Mouse (Mus musculus): ENCODE measurements at regions not wholly inside any gene's neighbourhood (a gene's known extent, or its start where the extent isn't known, plus 50 kb on each side); places are given as distances from the start of the nearest gene placed in this dataset.

DNA sequence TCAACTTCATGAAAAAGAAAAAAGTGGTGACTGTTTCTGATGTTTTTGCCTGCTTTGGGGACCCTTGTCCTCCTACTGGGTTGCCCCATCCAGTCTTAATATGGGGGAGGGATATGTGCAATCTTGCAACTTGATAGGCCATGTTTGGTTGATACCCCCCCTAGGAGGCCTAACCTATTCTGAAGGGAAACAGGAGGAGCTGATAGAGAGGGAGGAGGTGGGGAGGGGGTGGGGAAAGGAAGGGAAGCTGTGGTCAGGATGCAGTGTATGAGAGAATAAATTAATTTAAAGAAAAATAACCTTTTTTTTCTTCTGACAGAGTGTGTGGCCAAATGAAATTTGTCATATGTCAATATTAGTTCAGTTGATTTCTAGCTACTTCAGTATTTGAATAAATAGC, 51.8 kb upstream of the Ppp1r12a start:
- no peak for TF ChIP-seq CTCF (IDR thresholded peaks at IDR 0.05 in 2 of 3, conservative IDR thresholded peaks at IDR 0.05 in 1 of 3; ENCODE audit: control insufficient read depth in 1 of 3, insufficient read depth in 1 of 3, low read depth in 2 of 3, low read length in 3 of 3, poor library complexity in 1 of 3, severe bottlenecking in 1 of 3)
- no peak for TF ChIP-seq GATA1 (IDR thresholded peaks at IDR 0.05; ENCODE audit: low read depth, low read length)
- TF ChIP-seq POLR2A (IDR thresholded peaks at IDR 0.05; ENCODE audit: control insufficient read depth in 1 of 2, insufficient read depth in 1 of 2, low read depth in 1 of 2, low read length in 2 of 2, poor library complexity in 1 of 2): no peak
- no peak for TF ChIP-seq EP300 (IDR thresholded peaks at IDR 0.05; ENCODE audit: low read depth in 1 of 2, low read length in 2 of 2)

All from MEL (cell line).